Mouse (Mus musculus): ENCODE data around the gene Nlrp9c.
"Not testable (repeated sequence)": the region's sequence is repeated elsewhere in the genome, so short reads cannot be mapped to it uniquely, and the experiment has no call there.

GRCm38 (mm10) chr7:26315194-26315593 is 88.3 kb downstream of the Nlrp9c start:
- TF ChIP-seq CTCF (IDR thresholded peaks at IDR 0.05; ENCODE audit: low read depth, low read length); POLR2A (IDR thresholded peaks at IDR 0.05; ENCODE audit: insufficient read depth, low read length); EP300 (IDR thresholded peaks at IDR 0.05; ENCODE audit: insufficient read depth, low read depth, low read length): not testable (repeated sequence)
